Comparison of ENCODE assay signal across 19 mouse cellular contexts in the genomic region with DNA sequence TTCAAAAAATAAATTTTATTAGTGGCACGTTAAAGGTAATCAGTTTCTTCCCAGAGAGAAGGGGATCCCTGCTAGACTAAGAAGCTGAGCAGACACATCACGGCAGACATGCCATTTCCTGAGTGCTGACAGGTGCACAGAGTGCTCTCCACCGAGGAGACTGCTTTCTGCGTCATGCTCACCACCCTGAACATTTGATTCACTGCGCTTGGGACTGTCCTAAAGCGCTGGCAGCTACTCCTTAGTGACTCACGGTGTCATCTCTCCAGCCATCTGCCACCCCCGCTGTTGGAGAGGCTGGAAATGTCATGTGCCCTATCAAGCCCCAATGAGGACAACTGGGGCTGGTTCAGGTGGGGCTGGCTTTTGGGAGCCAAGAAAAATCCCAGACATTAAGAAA. TPM values are rescaled to one million over a fixed set of nuclear protein-coding genes. Genes with fewer than 3 reads are reported as not detected.
DNase-seq lines count a peak whose midpoint lies in the region; ATAC-seq and TF ChIP-seq lines count a peak whose summit lies in the region.
"Had no signal": no experiment of that assay in that cellular context is flagged by ENCODE, and none has a peak within 500 bp of the region (broad histone marks: within the 10 kb centered on the region; RNA-seq: fewer than 3 reads in every experiment).

No protein-coding gene starts in this region.

- ATAC-seq in liver, postnatal 0 days = no peak
- ATAC-seq in liver, embryonic 11.5 days (replicated peaks; ENCODE audit: low FRiP score) = no peak
- ATAC-seq: CD4-positive, CD25-positive, alpha-beta regulatory T cell, adult 4 months had no signal

- TF ChIP-seq EP300 in liver, postnatal 0 days (IDR thresholded peaks at IDR 0.05; ENCODE audit: low read depth) = no peak

- peak; percentile 74 for DNase-seq in heart, embryonic 10.5 days (ENCODE audit: low spot score)
- DNase-seq in heart, adult 18-20 months = no peak
- DNase-seq in adrenal gland, postnatal 10 days = peak; percentile 36
- DNase-seq in cerebellum, adult 11 months = peak; percentile 86
- peak; percentile 89 to 91 for DNase-seq in cerebellum, postnatal 36 days
- DNase-seq in liver, postnatal 0 days = no peak
- DNase-seq in liver, embryonic 11.5 days (ENCODE audit: low spot score) = no peak
- DNase-seq in spleen, postnatal 4 days (ENCODE audit: low spot score in 2 of 2) = no peak
- DNase-seq: kidney, adult 8-10 months; liver, embryonic 13.5 days; lung, postnatal 10 days; thymus, adult 18-20 months had no signal

- no peaks in the 10 kb centered on the region for H3K27me3 ChIP-seq in heart, embryonic 10.5 days (ENCODE audit: insufficient read depth, poor library complexity, severe bottlenecking)
- H3K27me3 ChIP-seq in liver, postnatal 0 days (ENCODE audit: insufficient read depth, low read length) = no peaks in the 10 kb centered on the region
- no peaks in the 10 kb centered on the region for H3K27me3 ChIP-seq in liver, embryonic 11.5 days (replicated peaks; ENCODE audit: control insufficient read depth, insufficient read depth, low read length)
- H3K27me3 ChIP-seq: hindbrain, embryonic 15.5 days; liver, embryonic 13.5 days had no signal

- no peaks in the 10 kb centered on the region for H3K9me3 ChIP-seq in heart, embryonic 10.5 days
- no peaks in the 10 kb centered on the region for H3K9me3 ChIP-seq in liver, postnatal 0 days (ENCODE audit: low read length)
- no peaks in the 10 kb centered on the region for H3K9me3 ChIP-seq in liver, embryonic 11.5 days (ENCODE audit: control insufficient read depth, low read length)
- H3K9me3 ChIP-seq: embryonic facial prominence, embryonic 10.5 days; hindbrain, embryonic 15.5 days; liver, embryonic 13.5 days had no signal

- no peak overlapping the region for H3K4me3 ChIP-seq in heart, embryonic 10.5 days
- no peak overlapping the region for H3K4me3 ChIP-seq in liver, postnatal 0 days (ENCODE audit: low read depth, low read length)
- H3K4me3 ChIP-seq in liver, embryonic 11.5 days (ENCODE audit: low read depth, low read length) = no peak overlapping the region
- H3K4me3 ChIP-seq: embryonic facial prominence, embryonic 10.5 days; hindbrain, embryonic 15.5 days; liver, embryonic 13.5 days had no signal

- WGBS in heart, embryonic 10.5 days = 39% methylated on average over 8 of the region's 8 CpGs
- WGBS in liver, postnatal 0 days (ENCODE audit: insufficient replicate concordance) = 64% methylated on average over 8 of the region's 8 CpGs
- 66% methylated on average over 8 of the region's 8 CpGs for WGBS in liver, embryonic 11.5 days

- no peak for TF ChIP-seq CTCF in liver, postnatal 0 days (IDR thresholded peaks at IDR 0.05; ENCODE audit: low read depth)

- no peak overlapping the region for H3K4me2 ChIP-seq in liver, postnatal 0 days (ENCODE audit: low read depth, low read length)
- H3K4me2 ChIP-seq in liver, embryonic 11.5 days = no peak overlapping the region
- H3K4me2 ChIP-seq: hindbrain, embryonic 15.5 days; liver, embryonic 13.5 days had no signal

- H3K36me3 ChIP-seq in heart, embryonic 10.5 days = peaks cover 25% of the 10 kb centered on the region; the same call in 1 of the 2 replicates
- peaks cover 7% of the 10 kb centered on the region; the same call in 1 of the 2 replicates for H3K36me3 ChIP-seq in liver, postnatal 0 days (replicated peaks; ENCODE audit: insufficient read depth, low read length)
- H3K36me3 ChIP-seq in liver, embryonic 11.5 days (ENCODE audit: control insufficient read depth, insufficient read depth, low read length) = peaks cover 4% of the 10 kb centered on the region; the same call in 1 of the 2 replicates

- H3K4me1 ChIP-seq in heart, embryonic 10.5 days = peaks cover 13% of the 10 kb centered on the region
- peaks cover 11% of the 10 kb centered on the region for H3K4me1 ChIP-seq in liver, postnatal 0 days (ENCODE audit: insufficient read depth)
- H3K4me1 ChIP-seq in liver, embryonic 11.5 days (replicated peaks; ENCODE audit: control insufficient read depth, insufficient read depth, low read length) = peaks cover 7% of the 10 kb centered on the region; the same call in 1 of the 2 replicates
- H3K4me1 ChIP-seq: hindbrain, embryonic 15.5 days had no signal

- no peak overlapping the region for H3K9ac ChIP-seq in liver, postnatal 0 days (replicated peaks)
- H3K9ac ChIP-seq in liver, embryonic 11.5 days (ENCODE audit: low read depth, low read length) = no peak overlapping the region
- H3K9ac ChIP-seq: hindbrain, embryonic 15.5 days; liver, embryonic 13.5 days had no signal

- H3K27ac ChIP-seq in heart, embryonic 10.5 days = no peak overlapping the region
- no peak overlapping the region for H3K27ac ChIP-seq in liver, postnatal 0 days (ENCODE audit: low read depth)
- no peak overlapping the region for H3K27ac ChIP-seq in liver, embryonic 11.5 days (ENCODE audit: low read depth, low read length)
- H3K27ac ChIP-seq: embryonic facial prominence, embryonic 10.5 days; hindbrain, embryonic 15.5 days; liver, embryonic 13.5 days had no signal

RNA-seq across cellular contexts. Expression of gene Asrgl1, which starts 23.4 kb away (rescaled TPM):
- 11.7 and 14.4 TPM in 2 replicates for polyA plus RNA-seq in heart, embryonic 10.5 days (2016; fragmentation: Nextera tagmentation; extraction: Ambion mirVana)
- 10 to 100 TPM; 33.8 to 36.0 TPM for total RNA-seq in heart, adult 18-20 months (2021)
- total RNA-seq in adrenal gland, postnatal 10 days (2021) = 10 to 100 TPM; 18.1 TPM
- polyA plus RNA-seq in liver, postnatal 0 days (2015; fragmentation: Nextera tagmentation; extraction: Ambion mirVana) = 7.0 and 8.3 TPM in 2 replicates
- polyA plus RNA-seq in liver, embryonic 11.5 days (2014; fragmentation: Nextera tagmentation; extraction: Ambion mirVana) = 21.2 and 25.1 TPM in 2 replicates

RNA-seq across cellular contexts. Expression of gene Scgb1a1, which starts 24.3 kb away (rescaled TPM):
- polyA plus RNA-seq in heart, embryonic 10.5 days (2016; fragmentation: Nextera tagmentation; extraction: Ambion mirVana) = not detected in 2 replicates
- total RNA-seq in heart, adult 18-20 months (2021) = 10 to 100 TPM in 1 of 2 experiments, not detected in 1; 80.4 TPM
- total RNA-seq in adrenal gland, postnatal 10 days (2021) = 1 to 10 TPM in 1 of 2 experiments, not detected in 1; 3.9 TPM
- 0.85 and 3.7 TPM in 2 replicates for polyA plus RNA-seq in liver, postnatal 0 days (2015; fragmentation: Nextera tagmentation; extraction: Ambion mirVana)
- not detected in 2 replicates for polyA plus RNA-seq in liver, embryonic 11.5 days (2014; fragmentation: Nextera tagmentation; extraction: Ambion mirVana)
- total RNA-seq: layer of hippocampus, adult 18-20 months; left cerebral cortex, postnatal 36 days; megakaryocyte-erythroid progenitor cell, adult 5-6 weeks; neutrophil, adult 5-6 weeks had no signal
- polyA plus RNA-seq: CD4-positive, CD25-positive, alpha-beta regulatory T cell, adult 4 months; embryonic facial prominence, embryonic 10.5 days; hindbrain, embryonic 15.5 days; liver, embryonic 13.5 days had no signal

Comparison
In these comparisons a context has a peak if more than half of its experiments do, and no peak if none do; other contexts are left out.
1. DNase-seq: peak in heart, embryonic 10.5 days (single experiment), adrenal gland, postnatal 10 days (single experiment), cerebellum, adult 11 months (single experiment) and cerebellum, postnatal 36 days (2 of 2); none in heart, adult 18-20 months (0 of 2), liver, postnatal 0 days (single experiment), liver, embryonic 11.5 days (single experiment) and spleen, postnatal 4 days (0 of 2).